8 mouse cellular contexts compared by ENCODE assay signal in genomic region chr19:32169634-32170540, GRCm38 (mm10).
A peak's percentile ranks its signal among the peaks of the same experiment; 100 is the strongest.
DNase-seq lines count a peak whose midpoint lies in the region; ATAC-seq and TF ChIP-seq lines count a peak whose summit lies in the region.

No protein-coding gene starts in this region.

- peak; percentile 72 for TF ChIP-seq CTCF in heart, postnatal 0 days (IDR thresholded peaks at IDR 0.05; ENCODE audit: low read depth)
- peak; percentile 62 for TF ChIP-seq CTCF in midbrain, postnatal 0 days (IDR thresholded peaks at IDR 0.05)

- no peaks in the 10 kb centered on the region for H3K27me3 ChIP-seq in hindbrain, embryonic 14.5 days (ENCODE audit: control insufficient read depth, insufficient read depth, low read length)
- no peaks in the 10 kb centered on the region for H3K27me3 ChIP-seq in hindbrain, embryonic 13.5 days
- H3K27me3 ChIP-seq in forebrain, embryonic 12.5 days: no peaks in the 10 kb centered on the region
- no peaks in the 10 kb centered on the region for H3K27me3 ChIP-seq in heart, postnatal 0 days (ENCODE audit: control insufficient read depth, insufficient read depth, low read length)
- H3K27me3 ChIP-seq in midbrain, postnatal 0 days (ENCODE audit: insufficient read depth, low read length): no peaks in the 10 kb centered on the region
- H3K27me3 ChIP-seq in stomach, embryonic 16.5 days (ENCODE audit: control insufficient read depth, insufficient read depth, low read length): no peaks in the 10 kb centered on the region

- DNase-seq in hindbrain, embryonic 14.5 days (ENCODE audit: low spot score): peak; percentile 77
- peak; percentile 81 for DNase-seq in c-Kit-negative CD71-positive TER-119-positive erythroid progenitor cells, embryonic 14.5 days (ENCODE audit: low read depth, low spot score)
- peak; percentile 82 for DNase-seq in heart, postnatal 0 days (ENCODE audit: low spot score)
- peak; percentile 77 to 87 for DNase-seq in left cerebral cortex, adult 18-20 months (ENCODE audit: low spot score in 2 of 2)
- peak; percentile 76 for DNase-seq in midbrain, postnatal 0 days (ENCODE audit: low spot score)

- no peak overlapping the region for H3K4me3 ChIP-seq in hindbrain, embryonic 14.5 days (replicated peaks; ENCODE audit: low read length)
- H3K4me3 ChIP-seq in hindbrain, embryonic 13.5 days: no peak overlapping the region
- H3K4me3 ChIP-seq in forebrain, embryonic 12.5 days (replicated peaks): no peak overlapping the region
- H3K4me3 ChIP-seq in heart, postnatal 0 days (ENCODE audit: low read depth, low read length): no peak overlapping the region
- no peak overlapping the region for H3K4me3 ChIP-seq in midbrain, postnatal 0 days (ENCODE audit: low read depth, low read length)
- H3K4me3 ChIP-seq in stomach, embryonic 16.5 days (replicated peaks; ENCODE audit: low read length): no peak overlapping the region

- no peaks in the 10 kb centered on the region for H3K4me1 ChIP-seq in hindbrain, embryonic 14.5 days (replicated peaks; ENCODE audit: control insufficient read depth, insufficient read depth, low read length)
- no peaks in the 10 kb centered on the region for H3K4me1 ChIP-seq in hindbrain, embryonic 13.5 days (replicated peaks)
- 0 out of 2 replicates have a peak, but pooled peaks cover 5% of the 10 kb centered on the region for H3K4me1 ChIP-seq in forebrain, embryonic 12.5 days
- peaks cover 19% of the 10 kb centered on the region for H3K4me1 ChIP-seq in heart, postnatal 0 days (ENCODE audit: control insufficient read depth, insufficient read depth)
- H3K4me1 ChIP-seq in midbrain, postnatal 0 days (ENCODE audit: insufficient read depth, low read length): no peaks in the 10 kb centered on the region
- H3K4me1 ChIP-seq in stomach, embryonic 16.5 days (ENCODE audit: control insufficient read depth, insufficient read depth, low read length): no peaks in the 10 kb centered on the region; the same call in 1 of the 2 replicates

- H3K27ac ChIP-seq in hindbrain, embryonic 14.5 days: no peak overlapping the region
- no peak overlapping the region for H3K27ac ChIP-seq in hindbrain, embryonic 13.5 days
- no peak overlapping the region for H3K27ac ChIP-seq in forebrain, embryonic 12.5 days
- peak overlapping the region; percentile 78 for H3K27ac ChIP-seq in heart, postnatal 0 days (ENCODE audit: low read depth)
- no peak overlapping the region for H3K27ac ChIP-seq in midbrain, postnatal 0 days (ENCODE audit: low read depth, low read length)
- no peak overlapping the region for H3K27ac ChIP-seq in stomach, embryonic 16.5 days (ENCODE audit: low read length)

- H3K4me2 ChIP-seq in hindbrain, embryonic 14.5 days (replicated peaks): no peak overlapping the region
- H3K4me2 ChIP-seq in hindbrain, embryonic 13.5 days: no peak overlapping the region
- H3K4me2 ChIP-seq in forebrain, embryonic 12.5 days: no peak overlapping the region
- H3K4me2 ChIP-seq in heart, postnatal 0 days (ENCODE audit: low read depth, low read length): peak overlapping the region; percentile 27
- H3K4me2 ChIP-seq in midbrain, postnatal 0 days (ENCODE audit: low read depth, low read length, poor library complexity, severe bottlenecking): no peak overlapping the region
- H3K4me2 ChIP-seq in stomach, embryonic 16.5 days (ENCODE audit: low read depth, low read length): no peak overlapping the region

- H3K9me3 ChIP-seq in hindbrain, embryonic 14.5 days (ENCODE audit: control insufficient read depth, low read length): no peaks in the 10 kb centered on the region
- H3K9me3 ChIP-seq in hindbrain, embryonic 13.5 days: no peaks in the 10 kb centered on the region
- no peaks in the 10 kb centered on the region for H3K9me3 ChIP-seq in forebrain, embryonic 12.5 days
- no peaks in the 10 kb centered on the region for H3K9me3 ChIP-seq in heart, postnatal 0 days (replicated peaks; ENCODE audit: control insufficient read depth, low read length)
- no peaks in the 10 kb centered on the region for H3K9me3 ChIP-seq in midbrain, postnatal 0 days (ENCODE audit: low read length)
- H3K9me3 ChIP-seq in stomach, embryonic 16.5 days (replicated peaks; ENCODE audit: control insufficient read depth, low read length): no peaks in the 10 kb centered on the region

- no peaks in the 10 kb centered on the region for H3K36me3 ChIP-seq in hindbrain, embryonic 14.5 days (replicated peaks; ENCODE audit: control insufficient read depth, insufficient read depth)
- H3K36me3 ChIP-seq in hindbrain, embryonic 13.5 days: no peaks in the 10 kb centered on the region
- no peaks in the 10 kb centered on the region for H3K36me3 ChIP-seq in forebrain, embryonic 12.5 days (replicated peaks)
- H3K36me3 ChIP-seq in heart, postnatal 0 days (replicated peaks; ENCODE audit: control insufficient read depth, insufficient read depth, low read length): 0 out of 2 replicates have a peak, but pooled peaks cover 3% of the 10 kb centered on the region
- H3K36me3 ChIP-seq in midbrain, postnatal 0 days (ENCODE audit: insufficient read depth, low read length): no peaks in the 10 kb centered on the region
- H3K36me3 ChIP-seq in stomach, embryonic 16.5 days (ENCODE audit: control insufficient read depth, insufficient read depth, low read length): no peaks in the 10 kb centered on the region

- H3K9ac ChIP-seq in hindbrain, embryonic 14.5 days: no peak overlapping the region
- H3K9ac ChIP-seq in hindbrain, embryonic 13.5 days: no peak overlapping the region
- H3K9ac ChIP-seq in forebrain, embryonic 12.5 days: no peak overlapping the region
- no peak overlapping the region for H3K9ac ChIP-seq in heart, postnatal 0 days (replicated peaks; ENCODE audit: low read depth, low read length)
- no peak overlapping the region for H3K9ac ChIP-seq in midbrain, postnatal 0 days (replicated peaks; ENCODE audit: low read length, poor library complexity, severe bottlenecking)
- 0 out of 2 replicates have a peak overlapping the region, but pooled peaks have one; percentile 16 for H3K9ac ChIP-seq in stomach, embryonic 16.5 days (ENCODE audit: low read length)

- 76% methylated on average over 8 of the region's 9 CpGs for WGBS in hindbrain, embryonic 14.5 days
- WGBS in hindbrain, embryonic 13.5 days: 83% methylated on average over 8 of the region's 9 CpGs
- 85% methylated on average over 8 of the region's 9 CpGs for WGBS in forebrain, embryonic 12.5 days
- 26% methylated on average over 8 of the region's 9 CpGs for WGBS in heart, postnatal 0 days
- WGBS in midbrain, postnatal 0 days: 74% methylated on average over 8 of the region's 9 CpGs
- WGBS in stomach, embryonic 16.5 days: 80% methylated on average over 8 of the region's 9 CpGs

- TF ChIP-seq EP300 in heart, postnatal 0 days (IDR thresholded peaks at IDR 0.05; ENCODE audit: low read depth): no peak

- no peak for ATAC-seq in hindbrain, embryonic 14.5 days (ENCODE audit: low FRiP score)
- no peak for ATAC-seq in hindbrain, embryonic 13.5 days (ENCODE audit: low FRiP score)
- peak; percentile 63; the same call in 1 of the 2 replicates for ATAC-seq in forebrain, embryonic 12.5 days (ENCODE audit: low FRiP score)
- peak; percentile 74 for ATAC-seq in heart, postnatal 0 days (ENCODE audit: insufficient read depth, low read depth)
- ATAC-seq in midbrain, postnatal 0 days (ENCODE audit: low FRiP score): no peak
- ATAC-seq in stomach, embryonic 16.5 days (ENCODE audit: insufficient read depth, low FRiP score): no peak

Comparison
In these comparisons a context has a peak if more than half of its experiments do, and no peak if none do; other contexts are left out.
1. ATAC-seq: peak in forebrain, embryonic 12.5 days (single experiment) and heart, postnatal 0 days (single experiment); none in hindbrain, embryonic 14.5 days (single experiment), hindbrain, embryonic 13.5 days (single experiment), midbrain, postnatal 0 days (single experiment) and stomach, embryonic 16.5 days (single experiment).
2. Peak in every context shown above with its lines, with median percentiles within 50 percentile points of each other: DNase-seq.